Mouse (Mus musculus) erythroblast, adult 5-6 weeks (primary cell): ENCODE data around the gene Gnat1. TPM values are rescaled to one million over a fixed set of nuclear protein-coding genes. Genes with fewer than 3 reads are reported as not detected.
A peak's percentile ranks its signal among the peaks of the same experiment; 100 is the strongest.

Experiments
- ATAC-seq: replicated peaks from 2 replicates; pipeline ENCODE4 v1.8.0; 2016; ENCODE audit warnings: moderate number of reproducible peaks, mild to moderate bottlenecking, moderate TSS enrichment, inconsistent platforms; ENCODE audit not compliant: poor library complexity, low FRiP score, severe bottlenecking
- total RNA-seq, 2 experiments: library from RNA; stranded (forward) in 1 of 2; stranded (reverse) in 1 of 2; fragments of 150-400 nt in 1 of 2; fragments of 200-764, 138-1000 nt in 1 of 2; gene quantifications; 2 replicates each; pipeline versions ENCODE4 v1.2.3 to v1.2.4; 2015 to 2017; ENCODE audit warnings: low replicate concordance in 2 of 2

Gnat1 gene
- total RNA-seq, 2 experiments from 2014 or later: not detected

GRCm38 (mm10) chr9:107702606-107703185 lies 23.2 kb upstream of the Gnat1 start:
- ATAC-seq: no peak

DNA sequence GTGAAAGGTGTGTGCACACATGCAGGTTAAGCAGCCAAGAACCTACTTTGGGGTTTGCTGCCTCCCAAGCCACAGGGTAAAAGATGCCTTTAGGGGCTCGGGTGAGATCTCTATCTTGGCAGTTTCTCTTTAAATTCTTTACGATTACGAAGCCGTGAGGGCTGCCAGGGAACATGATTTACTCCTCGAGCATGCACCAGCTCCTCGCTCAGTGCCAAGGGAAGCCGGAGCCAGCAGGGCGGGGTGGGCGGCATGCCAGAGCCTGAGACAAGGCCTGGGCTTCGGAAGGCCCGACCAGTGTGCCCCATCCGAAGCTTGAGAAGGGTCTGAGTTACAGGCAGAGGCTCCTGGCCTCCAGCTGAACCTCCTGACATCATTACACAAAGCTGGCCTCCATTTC lies 22.1 kb upstream of the Gnat1 start:
- no peak for ATAC-seq

GRCm38 (mm10) chr9:107700114-107700571 lies 20.6 kb upstream of the Gnat1 start:
- ATAC-seq: no peak

DNA sequence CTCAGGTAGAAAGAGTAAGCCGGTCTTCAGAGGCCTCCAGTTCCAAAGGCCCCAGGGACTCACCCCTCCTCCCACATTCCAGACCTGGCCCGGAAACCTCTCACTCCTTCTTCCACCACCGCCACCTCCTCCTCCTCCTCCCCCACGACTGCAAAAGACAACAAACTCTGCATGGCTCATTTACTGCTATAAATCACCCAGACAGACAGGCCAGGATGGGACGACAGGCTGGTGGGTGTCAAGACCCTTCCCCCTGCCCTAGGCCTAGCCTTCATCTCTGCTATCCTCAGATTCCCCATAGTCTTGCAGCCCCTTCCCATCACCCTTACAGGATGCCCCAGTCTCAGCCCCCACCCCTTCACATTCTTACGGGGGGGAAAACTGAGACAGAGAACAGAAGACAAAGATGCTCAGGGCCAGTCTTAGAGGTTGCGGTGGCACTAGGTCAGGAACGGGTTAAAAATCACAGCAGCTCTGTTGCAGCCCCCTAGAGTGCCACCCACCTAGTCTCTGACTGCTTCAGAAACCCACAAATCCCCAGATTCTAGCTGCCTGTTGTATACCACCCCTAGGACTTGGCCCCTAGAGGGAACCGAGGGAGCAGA lies 20.0 kb upstream of the Gnat1 start:
- ATAC-seq: no peak

GRCm38 (mm10) chr9:107698611-107699190 lies 19.2 kb upstream of the Gnat1 start:
- ATAC-seq: no peak

DNA sequence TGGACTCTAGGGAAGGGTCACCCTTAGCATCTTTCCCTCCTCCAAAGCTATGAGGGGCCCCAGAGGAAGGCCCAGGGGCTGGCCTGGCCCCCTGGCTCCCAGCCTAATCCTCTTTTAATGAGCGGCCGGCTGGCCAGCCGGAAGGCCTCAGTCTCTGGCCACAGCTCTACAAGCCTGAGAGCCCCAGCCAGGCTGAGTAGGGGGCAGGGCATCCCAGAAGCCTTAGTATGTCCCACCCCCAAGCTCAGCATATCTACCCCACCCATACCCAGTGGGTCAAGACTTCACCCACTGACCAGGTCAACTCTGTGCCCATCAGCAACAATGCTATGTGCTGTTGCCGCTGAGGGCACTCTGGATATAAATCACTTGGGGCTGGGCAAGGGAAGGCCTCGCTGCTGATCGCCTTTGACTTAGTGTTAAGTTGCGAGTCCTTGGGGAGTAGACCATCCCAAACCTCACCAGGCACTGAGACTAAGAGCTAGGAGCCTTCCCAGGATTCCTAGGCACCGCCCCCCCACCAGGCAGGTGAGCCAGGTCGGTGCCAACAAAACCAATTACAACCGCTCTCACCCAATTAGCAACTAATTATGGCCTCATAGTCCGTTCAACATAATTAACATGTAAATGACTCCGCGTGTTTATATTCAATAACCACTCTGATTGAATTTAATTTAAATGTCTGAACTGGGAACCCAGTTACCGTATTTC lies 18.5 kb upstream of the Gnat1 start:
- ATAC-seq: no peak

DNA sequence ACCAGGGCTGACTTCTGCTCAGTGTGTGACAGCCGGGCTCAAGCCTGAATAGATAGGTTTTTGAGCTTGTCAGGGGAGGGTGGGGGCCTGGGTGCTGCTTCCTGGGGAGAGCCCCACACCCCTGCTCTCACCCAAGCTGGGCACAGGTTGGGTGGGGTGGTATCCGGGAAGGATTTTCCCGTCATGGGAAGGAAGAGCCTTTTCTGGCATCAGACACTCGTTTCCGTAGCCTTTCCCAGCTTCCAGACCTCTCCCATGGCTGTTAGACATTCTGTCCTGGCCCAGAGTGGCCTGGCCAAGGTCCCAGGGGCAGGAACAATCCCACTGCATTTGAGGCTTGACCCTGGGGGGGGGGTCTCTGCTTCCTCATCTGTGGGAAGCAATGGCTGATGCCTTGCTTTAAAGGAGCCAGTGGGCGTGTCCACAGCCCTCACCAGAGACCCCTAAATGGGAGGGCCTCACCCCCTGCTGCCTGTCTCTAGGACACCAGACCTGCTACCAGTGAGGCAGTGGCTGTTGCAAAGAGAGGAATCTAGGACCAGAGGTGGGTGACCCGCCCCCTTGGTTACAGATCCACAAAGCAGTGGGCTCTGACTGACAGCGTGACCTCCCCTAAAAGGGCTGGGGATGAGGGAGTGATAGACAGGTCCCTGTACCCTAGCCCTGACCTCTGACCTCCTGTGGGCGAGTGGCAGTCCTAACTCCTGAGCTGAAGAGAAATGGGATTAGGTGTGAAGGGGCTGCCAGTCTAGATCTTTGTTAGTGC lies 17.5 kb upstream of the Gnat1 start:
- no peak for ATAC-seq

DNA sequence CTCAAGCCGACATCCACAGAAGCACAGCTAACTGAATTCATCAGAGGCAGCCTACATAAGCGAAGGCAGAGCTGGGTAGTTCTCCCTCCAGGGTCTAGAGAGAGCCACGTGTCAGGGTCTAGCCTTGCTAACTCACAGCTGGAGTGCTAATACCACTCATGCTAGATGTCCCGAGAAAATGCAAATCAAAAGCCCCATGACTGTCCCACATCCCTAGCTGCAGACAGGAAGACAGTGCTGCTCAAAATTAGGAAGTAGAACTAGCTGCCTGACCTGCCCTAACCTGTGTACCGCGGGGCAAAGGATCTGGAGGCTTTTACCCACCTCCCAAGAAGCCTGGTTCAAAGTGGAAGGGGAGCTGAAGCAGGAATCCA lies 16.6 kb upstream of the Gnat1 start:
- no peak for ATAC-seq

GRCm38 (mm10) chr9:107695441-107696105 lies 16.1 kb upstream of the Gnat1 start:
- no peak for ATAC-seq

DNA sequence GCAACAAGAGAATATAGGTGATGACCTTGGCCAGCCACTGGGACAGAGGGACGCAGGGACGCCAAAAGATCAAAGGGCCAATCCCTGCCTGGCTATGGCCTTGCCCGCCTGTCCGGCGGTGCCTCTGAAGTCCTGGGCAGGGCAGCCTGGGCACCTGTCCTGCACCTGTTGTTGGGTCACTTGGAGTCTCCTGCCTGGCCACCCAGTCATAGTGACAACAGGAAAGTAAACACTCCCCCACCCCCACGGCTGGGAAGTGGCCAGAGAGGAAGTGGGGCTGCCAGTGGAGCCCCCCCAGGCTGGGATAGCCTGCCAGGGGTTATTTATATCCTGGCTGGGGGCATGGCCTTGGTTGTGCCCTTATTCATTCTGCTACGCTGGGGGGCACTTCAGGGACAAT lies 15.1 kb upstream of the Gnat1 start:
- no peak for ATAC-seq

- no peak for ATAC-seq
Measured at GRCm38 (mm10) chr9:107693433-107693987, 14.0 kb upstream of the Gnat1 start.

GRCm38 (mm10) chr9:107692785-107693184 lies 13.3 kb upstream of the Gnat1 start:
- ATAC-seq: no peak

DNA sequence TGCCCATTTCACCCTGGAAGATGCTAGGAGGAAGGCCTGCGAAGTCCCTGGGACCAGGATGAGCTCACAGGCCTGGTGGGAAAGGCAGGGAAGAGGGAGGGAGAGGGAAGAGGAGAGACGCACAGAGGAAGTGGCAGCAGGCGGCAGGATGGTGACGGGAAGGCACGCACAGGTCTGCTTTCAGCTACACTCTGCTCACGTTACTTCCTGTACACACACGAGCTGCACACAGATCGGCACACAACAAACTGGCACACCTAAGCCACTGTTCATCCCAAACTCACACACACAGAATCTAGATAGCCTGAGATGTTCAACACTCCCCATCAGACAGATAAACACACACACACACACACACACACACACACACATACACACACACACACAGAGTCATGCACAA lies 10.9 kb upstream of the Gnat1 start:
- ATAC-seq: no peak

GRCm38 (mm10) chr9:107688939-107689338 lies 9.4 kb upstream of the Gnat1 start:
- no peak for ATAC-seq

- ATAC-seq: no peak
Measured at GRCm38 (mm10) chr9:107688415-107688814, 8.9 kb upstream of the Gnat1 start.

GRCm38 (mm10) chr9:107685231-107685981 lies 5.9 kb upstream of the Gnat1 start:
- 0 out of 2 replicates have a peak, but pooled peaks have one; percentile 18 for ATAC-seq

DNA sequence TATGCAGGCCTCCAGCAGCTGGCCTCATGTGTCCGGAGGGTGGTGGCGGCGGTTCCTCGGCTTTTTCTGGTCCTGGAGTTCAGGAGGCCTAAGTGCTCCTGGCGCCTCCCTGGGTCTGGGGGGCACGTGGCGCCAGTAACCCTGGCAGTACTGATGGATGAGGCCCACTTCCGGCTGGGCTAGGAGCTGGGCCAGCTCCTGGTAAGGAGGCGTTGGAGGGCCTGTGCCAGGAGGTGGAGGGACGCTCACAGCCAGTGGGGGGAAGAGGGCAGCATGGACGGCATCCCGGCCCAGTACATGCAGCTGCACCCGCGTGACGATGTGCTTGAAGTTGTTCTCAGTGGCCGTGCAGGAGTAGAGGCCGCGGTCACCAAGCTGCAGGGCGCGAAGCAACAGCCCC lies 2.9 kb upstream of the Gnat1 start:
- ATAC-seq: no peak

- ATAC-seq: no peak
Measured at GRCm38 (mm10) chr9:107678861-107679260, 651 bp downstream of the Gnat1 start.
